Mouse (Mus musculus) hindbrain, postnatal 0 days (tissue): ENCODE results near the gene Top3a. TPM values are rescaled to one million over a fixed set of nuclear protein-coding genes. Genes with fewer than 3 reads are reported as not detected.

Experiments
- ATAC-seq: fragments of 200-750 bp; cut with Nextera tagmentation; 2 replicates; pipeline ENCODE4 v1.8.0; 2017; ENCODE audit warnings: mild to moderate bottlenecking, moderate TSS enrichment, moderate library complexity
- DNase-seq: peaks from one replicate; pipeline ENCODE4 v3.0.0-alpha.2; 2015; ENCODE audit warnings: low spot score
- H3K27ac ChIP-seq: fragments of 300-500 bp; sonication (generic); 2 replicates; pipeline ENCODE4 v1.5.1; 2014; ENCODE audit warnings: mild to moderate bottlenecking
- H3K27me3 ChIP-seq: fragments of 300-500 bp; sonication (generic); 2 replicates; pipeline ENCODE4 v1.6.1; 2014; ENCODE audit warnings: low read length, mixed read lengths; ENCODE audit not compliant: insufficient read depth
- H3K36me3 ChIP-seq: fragments of 300-500 bp; sonication (generic); 2 replicates; pipeline ENCODE4 v1.6.1; 2014; ENCODE audit warnings: low read length, mixed read lengths; ENCODE audit not compliant: insufficient read depth
- H3K4me1 ChIP-seq: fragments of 300-500 bp; sonication (generic); 2 replicates; pipeline ENCODE4 v1.6.1; 2014; ENCODE audit warnings: antibody characterized with exemption, low read length, mixed read lengths; ENCODE audit not compliant: insufficient read depth
- H3K4me2 ChIP-seq: fragments of 300-500 bp; sonication (generic); 2 replicates; pipeline ENCODE4 v1.6.1; 2014; ENCODE audit warnings: low read depth, mild to moderate bottlenecking, low read length, moderate library complexity, mixed read lengths
- H3K4me3 ChIP-seq: fragments of 300-500 bp; sonication (generic); 2 replicates; pipeline ENCODE4 v1.5.1; 2014; ENCODE audit warnings: low read length
- H3K9ac ChIP-seq: fragments of 300-500 bp; sonication (generic); replicated peaks from 2 replicates; pipeline ENCODE4 v1.6.1; 2014; ENCODE audit warnings: mild to moderate bottlenecking, low read length, moderate library complexity, mixed read lengths
- H3K9me3 ChIP-seq: fragments of 300-500 bp; sonication (generic); 2 replicates; pipeline ENCODE4 v1.6.1; 2016; ENCODE audit warnings: low read length, mixed read lengths
- CTCF ChIP-seq: IDR thresholded peaks from 2 replicates; pipeline ENCODE4 v1.5.1; 2016; ENCODE audit warnings: antibody characterized with exemption, control low read depth, low read depth
- WGBS: fragments of 180-500 bp; shearing (Covaris S2); extraction: QIAGEN DNeasy Blood & Tissue Kit; methylation state at CpG from one replicate; pipeline ENCODE4 v1.1.7; 2014; 5-methylcytosine and 5-hydroxymethylcytosine counted together
- polyA plus RNA-seq: library from polyadenylated mRNA; unstranded; fragments of >200 nt; fragmentation: Nextera tagmentation; extraction: Ambion mirVana; gene quantifications from 2 replicates; pipeline ENCODE4 v1.2.1, GENCODE M21; 2015
- total RNA-seq: library from RNA; depleted of rRNA; stranded (reverse); fragments of >200 nt; gene quantifications from 2 replicates; pipeline ENCODE4 v1.2.3, GENCODE M21; 2014

Top3a gene
- total and polyA plus RNA-seq, 2 experiments from 2014 or later: 3.9 to 11.0 TPM

DNA sequence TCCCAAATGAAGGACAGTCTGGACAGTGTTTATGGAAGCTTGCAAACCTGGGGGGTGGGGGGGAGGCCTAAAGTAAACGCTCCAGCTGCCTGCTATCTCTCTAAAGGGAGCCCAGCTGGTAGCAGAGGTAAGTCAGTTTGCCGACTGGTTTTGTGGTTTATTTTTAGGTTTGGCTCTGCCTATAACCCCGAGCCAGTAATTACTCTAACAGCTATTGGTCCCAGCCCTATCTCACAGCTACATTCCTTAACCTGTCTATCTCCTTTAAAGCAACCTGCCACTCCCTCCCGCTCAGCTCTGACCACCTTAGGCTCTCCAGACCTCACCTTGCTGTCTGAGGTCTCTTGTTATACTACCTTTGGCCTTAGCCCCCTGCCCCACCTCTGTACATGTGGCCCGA is 57.9 kb downstream of the Top3a start:
- Histone ChIP-seq H3K27me3 (no peaks in the 10 kb centered on the region), H3K4me2 (no peak overlapping the region), H3K4me1 (no peaks in the 10 kb centered on the region), H3K27ac (no peak overlapping the region), H3K4me3 (no peak overlapping the region), H3K36me3 (peaks cover 94% of the 10 kb centered on the region), H3K9ac (no peak overlapping the region), H3K9me3 (no peaks in the 10 kb centered on the region)
- DNase-seq: no peak
- ATAC-seq: no peak
- TF ChIP-seq CTCF: no peak
- 93% methylated on average over 5 of the region's 5 CpGs for WGBS

DNA sequence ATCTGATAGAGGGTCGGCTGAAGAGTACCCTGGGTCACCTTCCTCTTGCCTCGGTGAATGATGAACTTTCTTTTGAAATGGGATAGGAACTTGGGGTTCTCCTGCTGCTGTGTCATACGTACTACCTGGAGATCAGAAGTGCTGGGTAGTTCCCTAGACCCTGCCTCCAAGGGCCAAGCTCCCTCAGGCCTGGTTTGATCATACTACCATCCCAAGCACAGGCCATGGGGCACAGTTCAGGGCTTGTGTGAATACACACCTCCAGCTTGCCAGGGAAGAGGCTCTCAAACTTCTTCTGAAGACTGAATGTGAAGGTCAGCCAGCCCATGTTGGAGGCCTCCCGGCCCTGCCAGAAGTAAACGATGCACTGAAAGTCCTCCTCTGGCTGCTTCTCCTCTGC is 61.3 kb downstream of the Top3a start:
- TF ChIP-seq CTCF: no peak
- Histone ChIP-seq H3K27ac (no peak overlapping the region), H3K4me1 (no peaks in the 10 kb centered on the region), H3K4me3 (no peak overlapping the region), H3K9me3 (no peaks in the 10 kb centered on the region), H3K36me3 (peaks cover 92% of the 10 kb centered on the region), H3K27me3 (no peaks in the 10 kb centered on the region), H3K9ac (no peak overlapping the region), H3K4me2 (no peak overlapping the region)
- 86% methylated on average over 5 of the region's 5 CpGs for WGBS
- ATAC-seq (no peak), DNase-seq (no peak)

DNA sequence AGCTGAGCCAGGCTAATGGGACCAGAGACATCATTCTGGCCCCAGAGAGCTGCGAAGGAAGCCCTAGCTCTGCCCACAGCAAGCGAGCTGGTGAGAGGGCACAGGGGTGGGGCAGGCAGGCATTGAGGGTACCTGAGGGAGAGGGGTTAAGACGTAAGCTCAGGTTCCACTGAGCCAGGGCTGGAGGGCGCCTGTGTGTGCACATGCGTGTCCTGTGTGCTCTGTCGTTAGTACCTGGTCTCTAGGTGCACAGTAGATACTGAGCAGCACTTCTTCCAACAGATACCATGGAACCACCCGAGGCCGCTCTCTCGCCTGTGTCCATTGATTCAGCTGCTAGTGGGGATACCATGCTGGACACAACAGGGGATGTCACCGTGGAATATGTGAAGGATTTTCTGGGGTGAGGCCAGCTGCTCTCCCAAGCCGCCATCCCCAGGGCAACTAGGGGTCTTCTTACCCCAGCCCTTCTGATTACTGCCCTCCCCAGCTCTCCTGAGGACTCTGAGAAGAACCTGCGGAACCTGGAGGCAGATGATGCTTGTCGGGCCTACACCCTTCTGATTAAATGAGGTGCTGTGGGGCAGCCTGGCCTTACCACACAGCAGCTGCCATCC is 64.4 kb downstream of the Top3a start:
- Histone ChIP-seq H3K9ac (no peak overlapping the region), H3K4me2 (no peak overlapping the region), H3K36me3 (peaks cover 93% of the 10 kb centered on the region), H3K27me3 (no peaks in the 10 kb centered on the region), H3K4me1 (no peaks in the 10 kb centered on the region), H3K9me3 (no peaks in the 10 kb centered on the region), H3K4me3 (no peak overlapping the region), H3K27ac (no peak overlapping the region)
- 87% methylated on average over 13 of the region's 13 CpGs for WGBS
- no peak for ATAC-seq
- TF ChIP-seq CTCF: no peak
- DNase-seq: no peak

DNA sequence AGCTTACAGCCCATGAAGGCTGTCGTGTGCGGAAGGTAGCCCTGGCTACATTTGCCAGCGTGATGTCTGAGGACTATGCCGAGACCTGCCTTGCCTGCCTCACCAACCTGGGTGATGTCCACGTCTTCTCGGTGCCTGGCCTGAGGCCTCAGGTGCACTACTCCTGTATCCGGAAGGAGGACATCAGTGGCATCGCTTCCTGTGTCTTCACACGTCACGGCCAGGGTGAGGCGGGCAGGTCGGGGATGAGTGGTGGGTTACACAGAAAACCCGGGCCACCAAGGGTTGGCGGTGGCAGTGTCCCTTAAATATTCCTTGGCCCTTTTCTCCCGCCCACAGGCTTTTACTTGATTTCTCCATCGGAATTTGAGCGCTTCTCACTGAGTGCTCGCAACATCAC is 65.1 kb downstream of the Top3a start:
- no peak overlapping the region for H3K9ac ChIP-seq
- H3K36me3 ChIP-seq: peaks cover 96% of the 10 kb centered on the region
- 93% methylated on average over 18 of the region's 18 CpGs for WGBS
- ATAC-seq: no peak
- no peaks in the 10 kb centered on the region for H3K4me1 ChIP-seq
- H3K4me2 ChIP-seq: no peak overlapping the region
- no peak overlapping the region for H3K4me3 ChIP-seq
- H3K9me3 ChIP-seq: no peaks in the 10 kb centered on the region
- DNase-seq: no peak
- no peak for TF ChIP-seq CTCF
- no peaks in the 10 kb centered on the region for H3K27me3 ChIP-seq
- H3K27ac ChIP-seq: no peak overlapping the region

DNA sequence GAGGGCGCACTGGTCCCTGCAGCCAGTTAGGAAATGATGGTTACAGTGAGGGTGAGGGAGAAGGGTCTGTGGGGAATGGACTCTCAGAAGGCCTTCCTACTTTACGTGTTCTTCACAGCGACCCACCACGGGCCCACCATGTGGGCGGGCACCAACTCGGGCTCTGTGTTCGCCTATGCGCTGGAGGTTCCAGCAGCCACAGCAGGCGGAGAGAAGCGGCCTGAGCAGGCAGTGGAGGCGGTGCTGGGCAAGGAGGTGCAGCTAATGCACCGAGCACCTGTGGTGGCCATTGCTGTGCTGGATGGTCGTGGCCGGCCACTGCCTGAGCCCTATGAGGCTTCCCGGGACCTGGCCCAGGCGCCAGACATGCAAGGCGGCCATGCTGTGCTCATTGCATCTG is 65.9 kb downstream of the Top3a start:
- WGBS: 94% methylated on average over 17 of the region's 17 CpGs
- Histone ChIP-seq H3K9me3 (no peaks in the 10 kb centered on the region), H3K27me3 (no peaks in the 10 kb centered on the region), H3K27ac (no peak overlapping the region), H3K4me2 (no peak overlapping the region), H3K4me3 (no peak overlapping the region), H3K4me1 (no peaks in the 10 kb centered on the region), H3K9ac (no peak overlapping the region), H3K36me3 (peaks cover 96% of the 10 kb centered on the region)
- no peak for TF ChIP-seq CTCF
- no peak for ATAC-seq
- DNase-seq: no peak

DNA sequence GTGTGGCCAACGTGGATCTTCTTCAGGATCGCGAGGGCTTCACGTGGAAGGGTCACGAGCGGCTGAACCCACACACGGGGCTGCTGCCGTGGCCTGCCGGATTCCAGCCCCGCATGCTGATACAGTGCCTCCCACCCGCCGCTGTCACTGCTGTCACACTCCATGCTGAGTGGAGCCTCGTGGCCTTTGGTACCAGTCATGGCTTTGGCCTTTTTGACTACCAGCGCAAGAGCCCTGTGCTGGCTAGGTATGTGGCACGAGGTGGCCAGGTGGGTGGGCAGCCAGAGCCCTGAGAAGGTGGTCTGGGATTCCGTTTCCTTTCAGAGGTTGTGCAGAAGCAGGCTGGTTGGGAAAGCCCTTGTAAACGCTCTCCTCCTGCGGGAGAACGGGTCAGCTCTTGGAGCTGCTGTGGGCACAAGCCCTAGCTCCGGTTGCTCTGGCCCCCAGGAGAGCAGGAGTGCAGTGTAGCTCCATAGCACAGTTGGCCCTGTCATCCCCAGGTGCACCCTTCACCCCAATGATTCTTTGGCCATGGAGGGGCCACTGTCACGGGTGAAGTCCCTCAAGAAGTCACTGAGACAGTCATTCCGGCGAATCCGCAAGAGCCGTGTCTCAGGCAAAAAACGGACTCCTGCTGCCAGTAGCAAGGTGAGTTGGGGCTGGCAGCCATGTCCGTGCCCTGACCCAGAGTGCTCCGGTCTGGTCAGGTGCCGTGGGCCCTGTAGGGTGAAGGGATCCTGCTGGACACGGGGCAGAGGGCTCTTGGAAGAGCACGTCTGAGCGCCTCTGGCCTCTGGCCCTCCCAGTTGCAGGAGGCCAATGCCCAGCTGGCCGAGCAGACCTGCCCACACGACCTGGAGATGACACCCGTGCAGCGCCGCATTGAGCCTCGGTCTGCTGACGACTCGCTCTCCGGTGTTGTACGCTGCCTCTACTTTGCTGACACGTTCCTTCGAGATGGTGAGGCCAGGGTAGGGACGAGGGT is 67.4 kb downstream of the Top3a start:
- DNase-seq (no peak), ATAC-seq (no peak)
- H3K27me3 ChIP-seq: no peaks in the 10 kb centered on the region
- H3K4me2 ChIP-seq: no peak overlapping the region
- H3K9ac ChIP-seq: no peak overlapping the region
- no peaks in the 10 kb centered on the region for H3K4me1 ChIP-seq
- H3K36me3 ChIP-seq: peaks cover 85% of the 10 kb centered on the region
- WGBS: 90% methylated on average over 45 of the region's 45 CpGs
- H3K4me3 ChIP-seq: no peak overlapping the region
- no peak overlapping the region for H3K27ac ChIP-seq
- no peak for TF ChIP-seq CTCF
- H3K9me3 ChIP-seq: no peaks in the 10 kb centered on the region

DNA sequence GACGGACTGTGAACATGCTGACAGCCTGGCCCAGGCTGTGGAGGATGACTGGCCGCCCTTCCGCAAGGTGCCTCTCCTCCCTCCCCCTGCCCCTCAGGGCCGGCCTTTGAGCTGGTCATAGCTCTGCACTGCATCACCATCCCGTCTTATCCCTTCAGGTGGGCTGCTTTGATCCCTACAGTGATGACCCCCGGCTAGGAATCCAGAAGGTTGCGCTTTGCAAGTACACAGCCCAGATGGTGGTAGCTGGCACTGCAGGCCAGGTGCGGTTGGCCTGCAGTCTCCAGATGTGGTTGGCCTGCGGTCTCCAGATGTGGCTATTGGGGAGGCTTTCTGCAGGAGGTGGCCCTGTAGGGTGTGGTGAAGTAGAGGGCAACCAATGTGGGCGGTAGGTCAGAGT is 68.5 kb downstream of the Top3a start:
- Histone ChIP-seq H3K9ac (no peak overlapping the region), H3K4me2 (no peak overlapping the region), H3K27me3 (no peaks in the 10 kb centered on the region), H3K9me3 (no peaks in the 10 kb centered on the region), H3K4me1 (no peaks in the 10 kb centered on the region), H3K27ac (no peak overlapping the region), H3K36me3 (peaks cover 79% of the 10 kb centered on the region), H3K4me3 (no peak overlapping the region)
- DNase-seq (no peak), ATAC-seq (no peak)
- WGBS: 87% methylated on average over 10 of the region's 10 CpGs
- TF ChIP-seq CTCF: no peak
